Mouse (Mus musculus): Measurements from ENCODE around the gene Flrt3.
A peak's percentile ranks its signal among the peaks of the same experiment; 100 is the strongest.

Flrt3 gene

GRCm38 (mm10) chr2:140670963-140671702, at the start of gene Flrt3:
TSS of gene Flrt3 (minus strand) at chr2:140671469.
- peak; percentile 31 for DNase-seq (ENCODE audit: low read depth, low spot score)

GRCm38 (mm10) chr2:140717407-140717806, 46.1 kb upstream of the Flrt3 start:
- no peak for DNase-seq (ENCODE audit: low read depth, low spot score)

- no peak for DNase-seq (ENCODE audit: low read depth, low spot score)
Measured at GRCm38 (mm10) chr2:140715822-140716221, 44.6 kb upstream of the Flrt3 start.

DNA sequence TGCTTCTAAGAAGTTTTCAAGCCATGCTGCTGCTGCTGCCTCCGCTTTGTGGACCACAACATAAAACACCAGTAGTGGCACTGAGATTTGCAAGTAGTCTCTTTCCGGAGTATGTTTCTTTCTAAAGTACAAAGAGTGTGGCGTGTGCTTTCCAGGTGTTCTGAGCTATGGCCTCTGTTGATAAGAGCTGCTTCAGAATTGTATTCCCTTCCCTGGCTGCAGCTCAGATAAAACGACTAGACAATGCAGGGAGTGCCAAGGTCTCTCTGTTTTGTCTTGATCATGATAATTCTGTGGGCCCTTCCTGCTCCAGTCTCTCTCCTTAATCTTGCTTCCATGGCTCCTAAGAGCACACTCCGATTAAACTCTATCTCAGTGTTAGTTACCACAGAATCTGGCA, 36.3 kb upstream of the Flrt3 start:
- DNase-seq (ENCODE audit: low read depth, low spot score) = no peak

DNA sequence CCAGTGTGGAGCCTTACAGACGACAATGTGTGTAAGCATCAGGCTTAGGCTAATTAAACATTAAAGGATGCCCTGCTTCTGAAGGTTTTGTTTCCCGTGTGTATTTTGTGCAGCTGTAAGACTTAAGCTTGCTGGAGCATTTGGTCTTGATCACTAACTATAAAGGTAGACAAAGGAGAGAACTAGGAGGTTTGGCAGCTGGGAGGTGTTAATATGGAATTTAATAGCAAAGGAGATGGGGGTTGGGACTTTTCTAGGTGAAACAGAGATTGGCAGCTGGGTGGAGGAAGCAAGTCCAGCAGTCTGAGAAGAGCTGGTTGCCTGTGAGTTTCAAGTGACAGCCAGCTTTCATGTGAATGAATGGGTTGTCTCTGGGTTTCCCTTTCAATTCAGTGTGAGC, 34.0 kb upstream of the Flrt3 start:
- DNase-seq (ENCODE audit: low read depth, low spot score) = no peak

GRCm38 (mm10) chr2:140704146-140704545, 32.9 kb upstream of the Flrt3 start:
- no peak for DNase-seq (ENCODE audit: low read depth, low spot score)

DNA sequence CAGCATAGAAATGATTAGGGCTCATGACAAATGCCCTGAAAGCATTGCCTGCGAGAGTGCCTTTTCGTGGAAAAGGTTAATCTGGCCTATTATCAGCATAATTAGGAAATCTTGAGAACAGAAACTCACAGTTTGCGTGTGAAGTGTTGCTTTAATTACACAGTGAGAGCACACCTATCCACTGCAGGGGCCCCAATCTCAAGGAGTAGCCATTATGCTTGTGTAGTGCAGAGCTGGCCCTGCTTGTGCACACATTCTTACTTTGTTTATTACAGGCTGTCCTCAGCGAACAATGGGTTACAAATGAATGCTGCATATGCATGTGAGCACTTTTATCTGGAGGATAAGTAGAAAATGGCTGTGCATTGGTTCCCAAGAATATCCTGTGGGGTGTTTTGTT, 32.1 kb upstream of the Flrt3 start:
- DNase-seq (ENCODE audit: low read depth, low spot score) = no peak

DNA sequence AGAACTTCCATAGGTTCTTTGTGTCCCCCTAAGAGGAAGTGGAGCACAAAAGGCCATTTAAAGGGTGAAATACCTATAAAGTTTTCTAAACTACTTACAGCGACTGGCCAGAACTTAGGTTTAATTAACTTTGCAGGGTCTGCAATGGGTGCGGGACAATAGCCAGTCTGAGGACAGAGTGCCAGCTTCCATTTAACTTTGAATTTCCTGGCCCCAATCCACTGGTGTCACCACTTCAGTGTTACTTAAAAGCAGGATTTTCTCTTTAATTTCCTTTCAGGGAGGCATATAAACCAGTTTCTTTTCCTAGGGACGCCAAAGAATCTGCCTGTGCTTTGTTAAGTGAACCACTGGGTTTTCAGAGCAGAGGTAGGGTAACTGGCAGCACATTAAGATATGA, 27.3 kb upstream of the Flrt3 start:
- no peak for DNase-seq (ENCODE audit: low read depth, low spot score)

- no peak for DNase-seq (ENCODE audit: low read depth, low spot score)
Measured at GRCm38 (mm10) chr2:140693845-140694244, 22.6 kb upstream of the Flrt3 start.

- DNase-seq (ENCODE audit: low read depth, low spot score) = no peak
Measured at GRCm38 (mm10) chr2:140692461-140692860, 21.2 kb upstream of the Flrt3 start.

- DNase-seq (ENCODE audit: low read depth, low spot score) = no peak
Measured at GRCm38 (mm10) chr2:140691403-140691802, 20.1 kb upstream of the Flrt3 start.

DNA sequence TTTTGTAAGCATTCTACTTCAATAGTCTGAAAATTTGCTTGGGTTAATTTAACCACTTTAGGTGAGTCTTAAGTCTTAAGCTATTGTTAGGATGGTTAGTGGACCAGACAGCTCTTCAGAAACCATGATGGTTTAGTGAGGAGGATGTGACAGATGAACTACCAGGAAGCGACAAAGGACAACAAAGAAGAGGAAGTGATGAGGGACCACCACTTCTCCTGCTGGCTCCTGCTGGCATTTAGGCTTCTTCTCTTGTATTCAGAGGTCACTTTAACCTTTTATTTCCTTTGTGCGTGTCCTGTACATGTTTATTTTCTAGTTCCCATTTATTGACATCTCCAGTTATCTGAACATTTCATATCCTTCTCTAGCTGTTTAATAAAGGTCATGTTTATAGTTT, 19.6 kb upstream of the Flrt3 start:
- no peak for DNase-seq (ENCODE audit: low read depth, low spot score)

- no peak for DNase-seq (ENCODE audit: low read depth, low spot score)
Measured at GRCm38 (mm10) chr2:140676728-140677127, 5.5 kb upstream of the Flrt3 start.

GRCm38 (mm10) chr2:140673466-140673865, 2.2 kb upstream of the Flrt3 start:
- DNase-seq (ENCODE audit: low read depth, low spot score) = no peak

DNA sequence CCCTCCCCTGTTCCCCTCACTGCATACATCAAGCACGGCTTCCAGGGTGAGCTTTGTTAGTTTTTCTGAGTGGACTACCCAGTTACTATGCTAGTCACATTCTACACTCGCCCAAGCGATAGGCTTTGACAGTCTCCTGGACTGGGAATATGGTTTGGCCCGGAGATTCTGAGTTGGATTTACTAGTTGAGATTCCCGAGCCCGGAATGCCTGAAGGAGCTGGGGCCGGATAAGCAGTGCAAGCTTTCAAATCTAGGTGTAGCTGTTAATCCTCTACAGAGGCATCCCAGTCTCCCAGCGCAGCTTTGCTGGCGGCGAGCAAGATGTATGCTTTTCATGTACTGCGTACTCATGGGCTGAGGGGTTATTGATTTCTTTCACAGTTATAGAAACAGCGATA, 812 bp downstream of the Flrt3 start:
- no peak for DNase-seq (ENCODE audit: low read depth, low spot score)

- DNase-seq (ENCODE audit: low read depth, low spot score) = no peak
Measured at GRCm38 (mm10) chr2:140669786-140670185, 1.5 kb downstream of the Flrt3 start.

DNA sequence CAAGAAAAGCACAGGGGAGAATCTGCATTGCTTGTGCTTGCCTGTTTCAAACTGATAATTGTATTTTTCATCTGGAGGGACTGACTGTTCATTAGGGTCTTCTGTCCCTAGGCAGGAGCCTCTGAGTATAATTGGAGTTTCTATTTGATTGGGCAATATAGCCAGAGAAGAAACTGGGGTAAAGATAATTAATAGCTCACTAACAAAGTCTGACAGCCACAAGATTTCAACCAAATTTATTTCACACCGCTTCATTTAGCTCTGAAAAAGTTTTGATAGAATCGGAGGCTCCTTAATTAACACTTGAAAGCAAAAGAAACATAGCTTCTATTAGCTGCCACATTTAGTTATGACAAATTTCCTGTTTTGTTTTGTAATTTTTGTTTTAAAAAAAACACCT, 2.2 kb downstream of the Flrt3 start:
- DNase-seq (ENCODE audit: low read depth, low spot score) = no peak

DNA sequence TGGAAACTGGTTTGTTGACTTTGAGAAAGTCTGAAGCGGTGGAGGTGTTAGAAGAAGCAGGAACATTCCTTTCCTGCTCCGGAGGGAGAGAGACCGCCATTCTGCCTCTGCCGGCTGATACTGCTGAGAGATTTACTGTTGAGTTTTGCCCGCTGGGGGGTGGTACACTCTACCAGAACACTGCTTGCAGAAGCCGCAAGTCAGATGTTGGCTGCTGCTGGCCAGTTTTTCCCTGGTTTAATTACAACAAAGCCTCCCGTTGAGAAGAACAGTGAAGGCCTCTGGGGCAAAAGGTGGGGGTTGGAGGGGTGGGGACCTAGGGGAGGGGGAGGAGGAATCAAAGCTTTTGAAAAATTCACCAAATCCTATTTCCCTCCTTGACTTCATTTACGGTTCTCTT, 3.0 kb downstream of the Flrt3 start:
- DNase-seq (ENCODE audit: low read depth, low spot score) = peak; percentile 2

DNA sequence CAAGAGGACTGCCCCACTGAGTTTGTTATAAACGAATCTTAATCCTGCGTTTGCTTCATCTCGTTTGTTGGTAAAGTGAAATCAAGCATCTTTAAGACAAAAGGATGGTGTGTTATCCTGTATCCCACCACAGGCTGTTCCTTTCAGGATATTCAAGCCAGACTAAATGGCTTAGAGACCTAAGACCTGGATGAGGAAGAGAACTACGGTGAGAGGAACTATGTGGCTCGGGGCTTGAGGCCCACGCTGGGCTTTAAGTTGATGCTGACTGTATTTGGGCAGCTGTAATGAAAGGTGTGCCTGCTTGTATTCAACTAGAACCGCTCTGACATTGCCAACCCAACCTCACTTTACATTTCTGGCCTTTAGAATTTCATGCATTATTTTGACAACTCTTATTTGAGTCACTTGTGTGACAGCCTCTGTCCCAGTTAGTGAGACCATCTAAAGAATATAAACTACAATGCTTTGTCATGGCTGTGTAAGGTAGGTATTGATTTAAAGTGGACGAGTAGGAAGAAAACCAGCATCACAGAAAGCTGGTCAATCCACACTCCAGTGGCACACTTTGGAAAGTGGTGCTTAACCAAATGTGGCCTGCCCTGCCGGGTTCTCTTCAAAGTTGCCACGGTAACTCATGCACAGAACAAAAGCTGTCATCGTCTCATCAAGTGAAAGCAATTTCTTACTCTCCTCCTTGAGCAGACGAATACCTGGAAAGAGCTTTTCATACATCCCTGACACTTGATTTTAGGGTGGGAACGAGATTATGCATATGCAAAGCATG, 3.8 kb downstream of the Flrt3 start:
- DNase-seq (ENCODE audit: low read depth, low spot score) = no peak

DNA sequence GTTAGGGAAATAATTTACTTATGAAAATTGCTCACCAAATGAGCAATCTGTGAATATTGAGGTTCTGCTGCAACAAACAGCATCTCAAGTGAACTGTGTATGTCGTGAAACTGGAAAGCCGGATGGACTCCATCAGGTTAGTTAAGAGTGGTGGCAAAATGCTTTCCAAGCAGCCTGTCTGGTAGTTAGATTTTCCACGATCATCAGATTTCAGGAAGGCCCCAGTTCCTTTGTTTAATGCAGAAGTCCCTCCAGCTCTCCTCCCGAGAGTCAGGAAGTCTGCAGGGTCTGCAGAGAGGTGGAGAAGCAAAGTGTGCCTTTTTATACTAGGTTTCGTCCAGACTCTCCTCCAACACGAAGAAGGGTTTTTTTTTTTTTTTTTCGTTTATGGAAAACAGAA, 4.4 kb downstream of the Flrt3 start:
- no peak for DNase-seq (ENCODE audit: low read depth, low spot score)

DNA sequence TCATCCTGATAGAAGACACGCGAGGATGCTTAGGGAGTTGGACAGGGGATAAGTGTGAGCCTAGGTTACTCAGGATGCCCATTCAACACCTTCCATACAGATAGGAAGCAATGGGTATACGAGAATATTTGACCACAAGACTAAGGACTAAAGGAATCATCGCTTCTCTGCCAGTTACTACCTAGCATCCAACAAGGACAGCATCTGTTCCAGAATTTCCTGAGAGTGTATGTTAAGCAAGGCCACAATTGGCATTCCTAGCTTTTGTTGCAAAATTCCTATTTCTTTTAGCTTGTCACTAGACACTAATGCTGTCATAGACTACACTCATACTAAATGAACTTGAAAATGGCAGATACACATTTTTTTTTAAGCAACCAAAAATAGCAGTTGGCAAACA, 6.9 kb downstream of the Flrt3 start:
- no peak for DNase-seq (ENCODE audit: low read depth, low spot score)

GRCm38 (mm10) chr2:140662673-140663072, 8.6 kb downstream of the Flrt3 start:
- no peak for DNase-seq (ENCODE audit: low read depth, low spot score)

DNA sequence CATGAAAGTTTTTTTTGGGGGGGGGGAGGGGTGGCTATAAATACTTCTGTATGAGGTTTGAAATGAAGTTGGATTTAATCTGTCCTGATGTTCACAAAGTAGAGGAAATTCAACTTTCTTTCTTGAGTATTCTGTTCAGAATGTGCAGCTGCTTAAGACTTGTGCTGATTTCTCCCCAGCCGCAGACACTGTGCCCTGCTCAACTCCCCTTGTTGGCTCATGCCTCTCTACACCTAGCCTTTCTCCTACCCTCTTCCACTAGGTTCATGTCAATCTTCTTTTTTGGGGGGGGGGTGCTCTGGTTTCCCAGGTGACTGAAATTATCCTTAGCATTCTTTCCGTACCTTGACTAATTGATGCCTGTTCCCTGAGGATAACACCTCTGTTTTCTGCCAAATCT, 17.3 kb downstream of the Flrt3 start:
- no peak for DNase-seq (ENCODE audit: low read depth, low spot score)

All from CD4-positive, CD25-positive, alpha-beta regulatory T cell, adult 2 months (primary cell).